Mouse (Mus musculus) MEL (cell line): ENCODE results near the gene Necab2. TPM values are rescaled to one million over a fixed set of nuclear protein-coding genes. Genes with fewer than 3 reads are reported as not detected.

Experiments
- DNase-seq: peaks from one replicate; pipeline ENCODE4 v3.0.0; 2011; ENCODE audit warnings: low read depth, low spot score
- H3K27ac ChIP-seq: 2 replicates; pipeline ENCODE4 v1.5.1; 2012; ENCODE audit warnings: low read depth, mild to moderate bottlenecking, control low read depth, low read length, moderate library complexity; ENCODE audit not compliant: control insufficient read depth
- H3K27me3 ChIP-seq, 2 experiments: fragments of 150-350 bp in 1 of 2; sonication (generic) in 1 of 2; 2 replicates each; pipeline ENCODE4 v1.6.1; 2012; ENCODE audit warnings: low read length in 2 of 2, mild to moderate bottlenecking in 2 of 2, improper control_type of control experiment in 1 of 2, moderate library complexity in 1 of 2; ENCODE audit not compliant: insufficient read depth in 2 of 2, control insufficient read depth in 1 of 2
- H3K36me3 ChIP-seq, 2 experiments: 2 replicates each; pipeline ENCODE4 v1.6.1; 2012 to 2014; ENCODE audit warnings: low read length in 2 of 2, improper control_type of control experiment in 1 of 2, inconsistent platforms in 1 of 2, mild to moderate bottlenecking in 1 of 2; ENCODE audit not compliant: insufficient read depth in 2 of 2, control insufficient read depth in 1 of 2
- H3K4me1 ChIP-seq, 2 experiments: fragments of 150-350 bp in 1 of 2; sonication (generic) in 1 of 2; 2 replicates each; pipeline ENCODE4 v1.6.1; 2012; ENCODE audit warnings: low read length in 2 of 2, improper control_type of control experiment in 1 of 2, mild to moderate bottlenecking in 1 of 2; ENCODE audit not compliant: insufficient read depth in 2 of 2, control insufficient read depth in 1 of 2
- H3K4me3 ChIP-seq, 2 experiments: fragments of 150-350 bp in 1 of 2; sonication (generic) in 1 of 2; 2 replicates each; pipeline ENCODE4 v1.5.1; 2012; ENCODE audit warnings: low read depth in 2 of 2, low read length in 2 of 2, mild to moderate bottlenecking in 2 of 2, moderate library complexity in 2 of 2, control low read depth in 1 of 2, improper control_type of control experiment in 1 of 2; ENCODE audit not compliant: control insufficient read depth in 1 of 2, insufficient read depth in 1 of 2
- H3K79me2 ChIP-seq: 2 replicates; pipeline ENCODE4 v1.6.1; 2012; ENCODE audit warnings: mild to moderate bottlenecking, low read length, moderate library complexity; ENCODE audit not compliant: control insufficient read depth, poor library complexity, insufficient read depth
- H3K9ac ChIP-seq: 2 replicates; pipeline ENCODE4 v1.6.1; 2012; ENCODE audit warnings: low read depth, mild to moderate bottlenecking, control low read depth, low read length, moderate library complexity; ENCODE audit not compliant: control insufficient read depth, poor library complexity, severe bottlenecking
- H3K9me3 ChIP-seq: fragments of 150-350 bp; sonication (generic); replicated peaks from 2 replicates; pipeline ENCODE4 v1.6.1; 2012; ENCODE audit warnings: mild to moderate bottlenecking, low read length, improper control_type of control experiment, moderate library complexity; ENCODE audit not compliant: insufficient read depth
- BHLHE40 ChIP-seq: IDR thresholded peaks from 2 replicates; pipeline ENCODE4 v1.6.1; 2012; ENCODE audit warnings: low read depth, mild to moderate bottlenecking, inconsistent platforms, low read length, improper control_type of control experiment, borderline replicate concordance
- CHD1 ChIP-seq: IDR thresholded peaks from 2 replicates; pipeline ENCODE4 v1.6.1; 2012; ENCODE audit warnings: low read depth, mild to moderate bottlenecking, inconsistent platforms, low read length, improper control_type of control experiment
- CHD2 ChIP-seq: IDR thresholded peaks from 2 replicates; pipeline ENCODE4 v1.6.1; 2011; ENCODE audit warnings: low read length, improper control_type of control experiment
- ELF1 ChIP-seq: IDR thresholded peaks from 2 replicates; pipeline ENCODE4 v1.6.1; 2014; ENCODE audit warnings: low read depth, mild to moderate bottlenecking, inconsistent platforms, low read length, improper control_type of control experiment, moderate library complexity
- ETS1 ChIP-seq: IDR thresholded peaks from 2 replicates; pipeline ENCODE4 v1.6.1; 2012; ENCODE audit warnings: low read depth, mild to moderate bottlenecking, inconsistent platforms, low read length, improper control_type of control experiment, moderate library complexity
- HCFC1 ChIP-seq: IDR thresholded peaks from 2 replicates; pipeline ENCODE4 v1.6.1; 2012; ENCODE audit warnings: low read depth, mild to moderate bottlenecking, inconsistent platforms, low read length, improper control_type of control experiment, moderate library complexity
- MAZ ChIP-seq: IDR thresholded peaks from 2 replicates; pipeline ENCODE4 v1.6.1; 2012; ENCODE audit warnings: low read depth, mild to moderate bottlenecking, inconsistent platforms, low read length, improper control_type of control experiment
- MXI1 ChIP-seq: IDR thresholded peaks from 2 replicates; pipeline ENCODE4 v1.6.1; 2011; ENCODE audit warnings: mild to moderate bottlenecking, low read depth, low read length, improper control_type of control experiment
- NELFE ChIP-seq: IDR thresholded peaks from 2 replicates; pipeline ENCODE4 v1.6.1; 2011; ENCODE audit warnings: low read depth, low read length, improper control_type of control experiment
- POLR2AphosphoS2 ChIP-seq: IDR thresholded peaks from 2 replicates; pipeline ENCODE4 v1.6.1; 2011; ENCODE audit warnings: low read length, improper control_type of control experiment
- RCOR1 ChIP-seq: IDR thresholded peaks from 2 replicates; pipeline ENCODE4 v1.6.1; 2012; ENCODE audit warnings: low read depth, mild to moderate bottlenecking, inconsistent platforms, low read length, improper control_type of control experiment
- SIN3A ChIP-seq: IDR thresholded peaks from 2 replicates; pipeline ENCODE4 v1.6.1; 2012; ENCODE audit warnings: low read length, improper control_type of control experiment, inconsistent platforms
- TAL1 ChIP-seq: IDR thresholded peaks from 2 replicates; pipeline ENCODE4 v1.6.1; 2012; ENCODE audit warnings: mild to moderate bottlenecking, inconsistent platforms, low read length, moderate library complexity, mixed read lengths
- TBP ChIP-seq: IDR thresholded peaks from 2 replicates; pipeline ENCODE4 v1.8.0; 2011; ENCODE audit warnings: low read depth, low read length, improper control_type of control experiment
- UBTF ChIP-seq: IDR thresholded peaks from 2 replicates; pipeline ENCODE4 v1.6.1; 2012; ENCODE audit warnings: low read depth, mild to moderate bottlenecking, inconsistent platforms, low read length, improper control_type of control experiment, moderate library complexity, borderline replicate concordance; ENCODE audit not compliant: insufficient read depth
- USF1 ChIP-seq: IDR thresholded peaks from 2 replicates; pipeline ENCODE4 v1.6.1; 2014; ENCODE audit warnings: low read depth, mild to moderate bottlenecking, inconsistent platforms, low read length, improper control_type of control experiment, moderate library complexity
- ZC3H11A ChIP-seq: IDR thresholded peaks from 2 replicates; pipeline ENCODE4 v1.6.1; 2012; ENCODE audit warnings: low read depth, mild to moderate bottlenecking, inconsistent platforms, low read length, improper control_type of control experiment
- ZKSCAN1 ChIP-seq: IDR thresholded peaks from 2 replicates; pipeline ENCODE4 v1.6.1; 2012; ENCODE audit warnings: low read depth, mild to moderate bottlenecking, inconsistent platforms, low read length, improper control_type of control experiment, moderate library complexity
- polyA plus RNA-seq, 2 experiments: library from polyadenylated mRNA; stranded (reverse) in 1 of 2; unstranded in 1 of 2; fragments of >175 nt in 1 of 2; fragments of >200 nt in 1 of 2; gene quantifications; 2 replicates each; pipeline versions ENCODE4 v1.2.1 to v1.2.4; 2012; ENCODE audit warnings: low replicate concordance in 2 of 2, low read depth in 1 of 2; ENCODE audit not compliant: insufficient read length in 2 of 2, insufficient read depth in 1 of 2, missing spikeins in 1 of 2
- total RNA-seq: library from RNA; depleted of rRNA; stranded (reverse); fragments of 300-350 nt; gene quantifications from 2 replicates; pipeline ENCODE4 v1.2.3, GENCODE M21; 2012

The Necab2 gene
- total and polyA plus RNA-seq, 3 experiments: 0.06 TPM; not detected in 2

GRCm38 (mm10) chr8:119515767-119516166 lies 69.2 kb downstream of the Necab2 start:
- no peaks in the 10 kb centered on the region for H3K9me3 ChIP-seq
- no peak overlapping the region for H3K9ac ChIP-seq
- no peaks in the 10 kb centered on the region for H3K27me3 ChIP-seq
- H3K4me3 ChIP-seq: no peak overlapping the region
- H3K27ac ChIP-seq: peak overlapping the region; percentile 75
- TF ChIP-seq RCOR1 (no peak), MXI1 (0 out of 2 replicates have a peak, but pooled peaks have one; percentile 25)
- H3K36me3 ChIP-seq: peaks cover 17 to 26% of the 10 kb centered on the region in 2 experiments
- H3K79me2 ChIP-seq: no peaks in the 10 kb centered on the region
- H3K4me1 ChIP-seq: peaks cover 25 to 29% of the 10 kb centered on the region in 2 experiments
- DNase-seq: peak; percentile 13

- no peaks in the 10 kb centered on the region for H3K79me2 ChIP-seq
- H3K9ac ChIP-seq: no peak overlapping the region
- H3K4me3 ChIP-seq: no peak overlapping the region
- TF ChIP-seq BHLHE40 (no peak), RCOR1 (no peak), POLR2AphosphoS2 (no peak), HCFC1 (no peak), TBP (no peak), NELFE (no peak), SIN3A (no peak), ZC3H11A (no peak), USF1 (no peak), ETS1 (no peak), MAZ (no peak), TAL1 (no peak), CHD1 (no peak), ELF1 (no peak), ZKSCAN1 (no peak), CHD2 (no peak), UBTF (no peak)
- DNase-seq: no peak
- H3K9me3 ChIP-seq: no peaks in the 10 kb centered on the region
- peaks cover 23 to 26% of the 10 kb centered on the region in 2 experiments for H3K36me3 ChIP-seq
- peaks cover 25 to 29% of the 10 kb centered on the region in 2 experiments for H3K4me1 ChIP-seq
- H3K27me3 ChIP-seq: no peaks in the 10 kb centered on the region
- H3K27ac ChIP-seq: no peak overlapping the region
Measured at GRCm38 (mm10) chr8:119516674-119517073, 70.2 kb downstream of the Necab2 start.
